Mouse (Mus musculus): ENCODE measurements around the gene Serpina11. TPM values are rescaled to one million over a fixed set of nuclear protein-coding genes. Genes with fewer than 3 reads are reported as not detected.
"Not testable (repeated sequence)": the region's sequence is repeated elsewhere in the genome, so short reads cannot be mapped to it uniquely, and the experiment has no call there.

Serpina11 gene
- total RNA-seq, 2 experiments from 2014 or later: not detected

DNA sequence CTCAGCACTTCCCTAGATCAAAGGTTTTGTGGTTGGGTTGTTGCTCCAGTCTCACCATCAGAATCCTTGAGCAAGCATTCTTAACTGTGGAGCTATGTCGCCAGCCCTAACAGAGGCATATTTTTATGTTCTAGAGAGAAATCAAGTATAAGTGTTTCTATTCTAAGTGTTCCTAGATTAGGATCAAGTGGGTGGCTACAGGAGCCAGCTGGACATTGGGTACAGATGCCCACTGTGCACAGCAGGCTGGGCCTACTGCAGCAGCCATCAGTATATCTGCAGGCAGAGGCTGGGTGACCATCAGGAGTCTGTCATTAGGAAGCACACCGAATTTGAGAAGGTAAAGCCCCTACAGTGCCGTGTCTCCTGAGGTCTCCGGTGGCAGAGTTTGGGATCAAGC, 18.7 kb downstream of the Serpina11 start:
- no peak for DNase-seq (ENCODE audit: low spot score)

DNA sequence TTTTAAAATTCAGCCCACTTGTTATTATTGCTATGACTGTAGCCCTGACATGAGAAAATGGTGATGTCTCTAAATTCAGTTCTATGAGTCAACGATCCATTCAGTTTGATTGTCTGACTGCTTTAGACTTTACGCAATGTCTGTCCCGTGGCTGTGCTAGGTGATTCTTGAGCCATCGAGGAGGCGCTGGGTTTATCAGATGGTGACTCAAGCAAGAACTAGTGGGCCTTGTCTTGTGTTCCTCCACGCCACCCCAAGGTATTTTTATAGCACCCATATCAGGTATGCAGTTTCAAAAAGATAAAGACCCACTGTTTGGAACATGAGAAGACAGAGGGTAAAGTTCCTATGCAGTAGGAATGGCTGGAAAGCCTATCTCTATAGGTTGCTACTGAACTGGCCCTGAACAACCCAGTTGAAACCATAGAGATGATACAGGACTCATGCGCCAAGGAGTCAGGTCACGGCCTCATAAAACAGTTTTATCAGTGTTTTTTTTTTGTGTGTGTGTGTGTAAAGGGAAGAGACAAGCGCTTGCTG, 20.1 kb downstream of the Serpina11 start:
- DNase-seq (ENCODE audit: low spot score): no peak

DNA sequence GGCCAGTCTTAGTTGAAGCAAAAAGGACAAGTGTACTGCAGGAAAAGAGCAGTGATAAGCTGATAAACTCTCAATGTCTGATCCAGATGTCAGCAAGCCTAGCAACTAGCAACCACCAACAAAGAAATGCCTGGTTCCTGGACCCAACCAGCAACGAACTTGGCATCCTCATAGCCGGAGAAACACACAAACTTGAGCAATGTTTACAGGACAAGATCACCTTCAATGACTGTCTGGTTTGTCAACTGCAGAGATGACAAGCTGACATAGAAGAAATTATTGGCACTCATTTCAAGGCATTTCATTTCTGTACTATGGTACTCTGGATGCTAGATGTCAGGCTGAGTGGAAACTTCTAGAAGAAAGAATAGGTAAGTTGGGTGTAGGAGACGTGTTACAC, 23.0 kb downstream of the Serpina11 start:
- no peak for DNase-seq (ENCODE audit: low spot score)

DNA sequence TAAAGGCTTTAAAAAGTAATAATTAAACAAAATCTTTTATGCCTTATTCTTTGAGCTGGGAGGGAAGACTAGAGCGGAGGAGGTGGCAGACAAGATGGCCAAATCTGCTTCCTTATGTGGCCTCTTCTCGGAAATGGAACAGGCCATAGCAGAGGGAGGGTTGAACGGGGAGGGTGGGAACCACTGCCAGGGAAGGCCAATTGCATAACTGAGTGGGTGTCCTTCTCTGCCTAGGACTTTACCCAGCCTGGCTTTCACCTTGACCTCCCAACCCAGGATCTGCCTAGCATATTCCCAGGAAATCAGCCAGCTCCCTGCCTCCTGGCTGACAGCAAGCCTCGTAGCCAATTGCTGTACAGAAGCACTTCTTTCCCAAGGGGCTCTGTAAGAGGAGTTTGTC, 26.5 kb downstream of the Serpina11 start:
- DNase-seq (ENCODE audit: low spot score): no peak

DNA sequence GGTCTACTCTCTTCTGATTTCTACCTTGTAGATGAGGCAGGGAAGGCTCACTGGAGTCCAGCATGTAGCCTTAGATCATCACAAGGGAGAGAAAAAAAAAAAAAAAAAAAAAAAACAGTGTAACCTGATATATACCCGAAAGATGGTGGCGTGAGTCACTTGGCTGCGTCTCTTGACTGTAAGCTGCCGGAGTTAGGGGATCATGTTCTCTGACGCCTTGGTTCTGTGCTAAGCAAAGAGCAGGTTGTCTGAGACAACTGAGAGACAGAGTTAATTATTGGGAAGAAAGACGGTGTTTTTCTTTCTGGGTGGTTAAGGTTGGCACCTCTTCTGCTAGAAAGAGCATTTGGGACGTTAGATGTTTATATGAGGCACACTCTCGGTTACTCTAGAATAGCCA, 26.9 kb downstream of the Serpina11 start:
- no peak for DNase-seq (ENCODE audit: low spot score)

DNA sequence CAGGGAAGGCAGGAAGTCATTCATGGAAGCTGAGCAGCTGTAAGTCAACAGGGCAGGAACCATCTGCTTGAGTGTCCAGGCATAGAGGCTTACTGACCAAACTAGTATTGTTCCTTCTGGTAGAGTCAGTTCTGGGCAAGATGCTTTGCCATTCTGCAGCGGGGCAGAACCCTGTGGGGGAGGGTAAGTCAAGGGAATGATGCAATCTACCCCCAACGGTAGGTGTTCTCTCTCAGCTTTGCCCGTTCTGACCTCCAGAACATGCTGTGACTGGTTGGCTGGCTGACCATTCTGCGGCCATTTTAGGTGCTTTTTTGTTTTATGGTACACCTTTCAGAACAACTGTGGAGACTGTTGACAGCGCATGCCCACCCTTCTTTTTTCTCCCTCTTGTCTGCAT, 27.4 kb downstream of the Serpina11 start:
- no peak for DNase-seq (ENCODE audit: low spot score)

DNA sequence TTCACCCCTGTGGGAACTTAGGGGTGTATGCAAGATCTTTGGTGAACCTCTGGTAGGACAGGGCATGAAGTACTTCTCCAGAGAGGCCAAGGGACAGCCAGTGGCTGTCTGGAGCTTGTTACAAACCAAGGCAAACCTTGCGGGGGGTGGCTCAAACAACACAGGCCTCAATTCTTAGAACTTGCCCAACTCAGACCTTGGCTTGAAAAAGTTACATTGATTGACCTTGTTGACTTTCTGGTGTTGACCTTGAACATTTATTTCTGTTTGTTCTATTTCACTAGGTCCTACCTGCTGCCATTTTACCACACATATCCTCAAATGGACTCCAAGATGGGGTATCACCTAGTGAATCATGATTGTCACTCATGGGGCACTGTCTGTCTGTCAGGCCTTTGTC, 28.0 kb downstream of the Serpina11 start:
- no peak for DNase-seq (ENCODE audit: low spot score)

DNA sequence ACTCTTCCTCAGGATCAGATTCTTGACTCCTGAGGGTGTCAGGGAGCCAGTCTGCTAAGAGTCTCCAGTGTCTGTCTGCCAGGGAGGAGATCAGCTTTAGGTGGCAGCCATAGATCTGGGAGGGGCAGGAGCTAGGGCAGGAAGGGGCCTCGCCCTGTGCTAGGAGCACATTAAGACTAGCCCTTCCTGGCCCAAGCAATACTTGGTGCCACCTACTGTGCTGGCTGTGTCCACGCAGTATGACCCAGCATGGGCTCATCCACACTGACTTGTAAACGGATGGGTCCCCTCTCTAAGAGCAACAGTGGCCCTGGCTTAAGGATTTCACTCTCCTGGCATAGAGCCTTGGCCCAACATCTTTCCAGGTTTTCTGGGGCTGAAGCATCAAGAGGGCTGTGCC, 31.0 kb downstream of the Serpina11 start, which contains the start of gene Serpina1e:
Gene Serpina1e (minus strand): TSS at position 178 of the 400 bp plus-strand sequence.
- no peak for DNase-seq (ENCODE audit: low spot score)

DNA sequence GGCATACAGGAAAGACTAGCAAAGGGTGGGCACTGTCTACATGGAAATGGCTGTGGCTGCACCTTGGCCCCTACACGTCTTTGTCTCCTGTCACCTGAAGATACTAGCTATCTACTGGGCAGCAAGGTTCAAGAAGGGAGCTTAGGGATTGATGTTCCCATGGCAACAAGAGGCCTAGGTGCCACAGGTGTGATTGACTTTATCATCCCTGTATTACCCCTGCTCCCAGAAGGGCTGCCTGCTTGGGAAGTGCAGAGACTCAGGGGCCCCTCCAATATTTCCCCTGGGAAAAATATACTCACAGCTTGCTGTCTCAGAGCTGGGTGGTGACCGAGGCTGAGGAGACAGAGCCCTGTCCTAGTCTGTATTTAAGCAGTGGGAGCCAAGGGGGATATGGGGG, 33.2 kb downstream of the Serpina11 start:
- DNase-seq (ENCODE audit: low spot score): not testable (repeated sequence)

DNA sequence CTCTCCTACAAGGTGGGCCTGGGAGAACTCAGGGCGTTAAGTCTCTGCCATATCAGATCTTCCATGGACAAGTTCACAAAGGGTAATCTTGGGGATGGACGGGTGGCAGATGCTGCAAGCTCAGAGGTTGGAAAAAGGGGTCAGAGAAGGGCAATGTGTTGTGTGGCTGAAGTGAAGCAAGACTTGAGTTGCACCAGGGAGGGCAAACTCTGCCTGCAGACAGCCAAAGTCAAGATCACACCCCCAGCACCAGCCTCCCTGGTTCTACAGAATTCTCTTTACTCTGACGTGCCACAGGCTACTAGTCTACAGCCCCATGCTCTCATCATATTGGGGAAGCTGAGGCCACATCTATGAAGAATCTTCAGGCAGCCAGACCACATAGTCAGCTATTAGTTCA, 36.8 kb downstream of the Serpina11 start:
- DNase-seq (ENCODE audit: low spot score): not testable (repeated sequence)

DNA sequence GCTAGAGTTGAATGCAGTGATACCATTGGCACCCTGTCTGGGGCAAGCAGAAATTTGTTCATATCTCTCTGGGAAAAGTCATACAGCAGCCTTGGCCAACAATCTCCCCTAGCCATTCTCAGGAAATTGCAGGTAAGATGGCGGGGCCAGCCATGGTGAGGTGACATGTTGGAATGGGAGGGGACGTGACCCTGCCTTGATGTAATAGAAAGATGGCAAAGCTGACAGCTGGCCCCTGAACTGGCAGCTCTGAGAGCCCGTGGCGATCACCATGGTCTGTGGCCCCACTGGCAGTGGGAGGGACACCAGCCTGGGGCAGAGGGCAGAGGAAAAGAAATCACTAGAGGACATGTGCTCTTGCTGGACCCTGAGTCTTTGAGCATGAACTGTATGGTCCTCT, 43.5 kb downstream of the Serpina11 start:
- no peak for DNase-seq (ENCODE audit: low spot score)

Other genes with a start within 250 kb of the Serpina11 start
- gene Serpina1d, start 216.4 kb downstream of the Serpina11 start, total RNA-seq (2021): 1 to 10 TPM in 1 of 2 experiments, not detected in 1; 1.4 TPM
- 1 to 10 TPM in 1 of 2 experiments, not detected in 1; 2.7 TPM for gene Serpina1b, start 159.6 kb downstream of the Serpina11 start, total RNA-seq (2021)
- under 1 TPM in 1 of 2 experiments, not detected in 1; 0.88 TPM for gene Serpina1a, start 126.4 kb downstream of the Serpina11 start, total RNA-seq (2021)
- under 1 TPM in 1 of 2 experiments, not detected in 1; 0.50 TPM for gene Serpina1c, start 85.1 kb downstream of the Serpina11 start, total RNA-seq (2021)
- gene Serpina1e, start 31.0 kb downstream of the Serpina11 start, total RNA-seq (2021): under 1 TPM in 1 of 2 experiments, not detected in 1; 0.47 TPM
- gene Serpina9, start 23.8 kb upstream of the Serpina11 start, total RNA-seq (2021): not detected
- gene Serpina12, start 54.5 kb upstream of the Serpina11 start, total RNA-seq (2021): not detected
- not detected for gene Serpina5, start 111.2 kb upstream of the Serpina11 start, total RNA-seq (2021)
- gene Serpina3a, start 122.8 kb upstream of the Serpina11 start, total RNA-seq (2021): not detected
- gene Serpina3b, start 138.0 kb upstream of the Serpina11 start, total RNA-seq (2021): not detected
- 1 to 10 TPM; 1.5 to 1.8 TPM for gene Serpina3c, start 163.9 kb upstream of the Serpina11 start, total RNA-seq (2021)
- not detected for gene Serpina3f, start 224.6 kb upstream of the Serpina11 start, total RNA-seq (2021)
- under 1 TPM in 1 of 2 experiments, not detected in 1; 0.39 TPM for gene Serpina3g, start 246.3 kb upstream of the Serpina11 start, total RNA-seq (2021)